Mouse (Mus musculus): ENCODE measurements around the gene Vwa5b2.

DNA sequence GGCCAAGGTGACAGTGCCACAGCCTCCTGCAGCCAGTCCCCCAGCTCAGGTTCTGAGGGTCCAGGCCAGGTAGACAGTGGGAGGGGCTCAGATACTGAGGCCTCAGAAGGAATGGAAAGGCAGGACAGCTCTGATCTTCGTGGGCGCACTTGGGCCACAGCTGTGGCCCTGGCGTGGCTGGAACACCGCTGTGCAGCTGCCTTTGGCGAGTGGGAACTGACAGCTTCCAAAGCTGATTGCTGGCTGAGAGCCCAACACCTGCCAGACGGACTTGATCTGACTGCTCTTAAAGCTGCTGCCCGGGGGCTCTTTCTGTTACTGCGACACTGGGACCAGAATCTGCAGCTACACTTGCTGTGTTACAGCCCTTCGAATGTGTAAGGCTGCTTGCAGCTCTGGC, 15.4 kb downstream of the Vwa5b2 start:
- TF ChIP-seq CTCF (IDR thresholded peaks at IDR 0.05; ENCODE audit: borderline replicate concordance, insufficient read depth, low read depth, low read length) (no peak), POLR2A (IDR thresholded peaks at IDR 0.05; ENCODE audit: borderline replicate concordance, insufficient read depth, low read length) (no peak)
